Mouse (Mus musculus) lung, embryonic 16.5 days (tissue): ENCODE results near the gene Idh1. TPM values are rescaled to one million over a fixed set of nuclear protein-coding genes. Genes with fewer than 3 reads are reported as not detected.

Experiments
- ATAC-seq: fragments of 200-750 bp; cut with Nextera tagmentation; 2 replicates; pipeline ENCODE4 v1.8.0; 2017; ENCODE audit warnings: low read depth, mild to moderate bottlenecking, moderate library complexity
- H3K27ac ChIP-seq: fragments of 300-500 bp; sonication (generic); 2 replicates; pipeline ENCODE4 v1.5.1; 2014; ENCODE audit warnings: mild to moderate bottlenecking, control low read depth, low read length
- H3K27me3 ChIP-seq: fragments of 300-500 bp; sonication (generic); 2 replicates; pipeline ENCODE4 v1.6.1; 2014; ENCODE audit warnings: low read depth, low read length, mixed read lengths; ENCODE audit not compliant: control insufficient read depth, insufficient read depth
- H3K36me3 ChIP-seq: fragments of 300-500 bp; sonication (generic); 2 replicates; pipeline ENCODE4 v1.6.1; 2014; ENCODE audit warnings: low read length; ENCODE audit not compliant: control insufficient read depth, insufficient read depth
- H3K4me1 ChIP-seq: fragments of 300-500 bp; sonication (generic); replicated peaks from 2 replicates; pipeline ENCODE4 v1.6.1; 2014; ENCODE audit warnings: low read length, mixed read lengths; ENCODE audit not compliant: control insufficient read depth, insufficient read depth
- H3K4me2 ChIP-seq: fragments of 300-500 bp; sonication (generic); 2 replicates; pipeline ENCODE4 v1.6.1; 2014; ENCODE audit warnings: low read depth, low read length, control low read depth
- H3K4me3 ChIP-seq: fragments of 300-500 bp; sonication (generic); 2 replicates; pipeline ENCODE4 v1.5.1; 2014; ENCODE audit warnings: mild to moderate bottlenecking, low read length, control low read depth
- H3K9ac ChIP-seq: fragments of 300-500 bp; sonication (generic); 2 replicates; pipeline ENCODE4 v1.6.1; 2014; ENCODE audit warnings: low read length, control low read depth
- H3K9me3 ChIP-seq: fragments of 300-500 bp; sonication (generic); 2 replicates; pipeline ENCODE4 v1.6.1; 2016; ENCODE audit warnings: low read length; ENCODE audit not compliant: control insufficient read depth
- WGBS: fragments of 180-500 bp; shearing (Covaris S2); extraction: QIAGEN DNeasy Blood & Tissue Kit; methylation state at CpG from one replicate; pipeline ENCODE4 v1.1.7; 2014; 5-methylcytosine and 5-hydroxymethylcytosine counted together
- polyA plus RNA-seq: library from polyadenylated mRNA; unstranded; fragments of >200 nt; fragmentation: Nextera tagmentation; extraction: Ambion mirVana; gene quantifications from 2 replicates; pipeline ENCODE4 v1.2.1, GENCODE M21; 2015

Idh1 gene
- polyA plus RNA-seq, 1 experiment from 2014 or later, result 118 TPM

DNA sequence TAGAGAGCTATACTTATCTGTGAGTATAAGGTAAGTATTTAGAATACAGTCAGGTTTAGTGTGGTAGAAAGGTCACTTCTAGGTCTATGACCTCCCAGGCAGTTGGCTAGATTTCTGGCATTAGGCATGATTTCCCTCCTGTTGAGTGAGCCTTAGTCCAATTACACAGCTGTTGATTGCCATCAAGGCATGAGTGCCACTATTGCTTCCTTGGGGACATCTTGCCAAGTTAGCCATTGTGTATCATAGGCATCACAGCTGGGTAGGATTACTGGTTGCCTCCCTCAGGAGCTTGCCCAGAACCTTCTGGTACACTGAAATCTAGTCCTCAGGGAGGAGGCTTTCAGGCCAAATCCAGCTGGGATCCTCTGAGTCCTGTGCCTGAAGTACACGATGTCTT lies 53.5 kb downstream of the Idh1 start:
- Histone ChIP-seq H3K4me1 (no peaks in the 10 kb centered on the region), H3K4me3 (no peak overlapping the region), H3K27ac (no peak overlapping the region), H3K36me3 (no peaks in the 10 kb centered on the region), H3K9me3 (no peaks in the 10 kb centered on the region), H3K27me3 (no peaks in the 10 kb centered on the region), H3K9ac (no peak overlapping the region), H3K4me2 (no peak overlapping the region)
- no peak for ATAC-seq
- 84% methylated on average over 1 of the region's 1 CpGs for WGBS

- WGBS, result 94% methylated on average over 1 of the region's 1 CpGs
- no peak overlapping the region for H3K4me3 ChIP-seq
These were observed 54.6 kb downstream of the Idh1 start for GRCm38 (mm10) chr1:65131671-65132070.

GRCm38 (mm10) chr1:65130226-65130625 lies 56.1 kb downstream of the Idh1 start:
- H3K9me3 ChIP-seq, result no peaks in the 10 kb centered on the region

More at GRCm38 (mm10) chr1:65131671-65132070, 54.6 kb downstream of the Idh1 start:
- Histone ChIP-seq H3K9me3 (no peaks in the 10 kb centered on the region), H3K27ac (no peak overlapping the region), H3K4me1 (no peaks in the 10 kb centered on the region), H3K4me2 (no peak overlapping the region), H3K9ac (no peak overlapping the region), H3K36me3 (no peaks in the 10 kb centered on the region), H3K27me3 (no peaks in the 10 kb centered on the region)
- no peak for ATAC-seq

DNA sequence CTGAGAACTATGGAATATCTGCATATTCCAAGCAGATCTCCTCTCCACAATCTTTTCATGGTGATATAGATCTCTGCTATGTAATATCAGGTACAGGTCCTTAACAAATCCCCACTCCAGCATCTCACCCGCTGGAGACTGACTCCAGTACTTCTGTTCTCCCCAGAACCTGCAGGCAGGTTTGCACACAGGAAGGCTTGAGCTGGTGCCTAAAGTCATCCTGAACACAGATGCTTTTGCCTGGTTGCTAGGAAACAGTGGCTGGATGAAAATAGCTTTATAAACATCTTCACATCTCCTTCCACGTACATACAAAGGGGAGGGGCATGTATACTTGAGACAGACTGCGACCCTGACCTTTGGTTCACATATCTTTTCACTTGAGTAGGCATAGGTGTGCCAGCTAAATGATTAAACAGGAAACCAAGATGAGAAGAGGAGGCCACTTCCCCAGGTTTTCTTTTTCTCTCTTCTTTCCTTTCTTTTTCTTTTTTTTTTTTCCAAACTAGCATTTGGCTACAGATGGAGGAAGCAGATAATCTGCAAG lies 56.6 kb downstream of the Idh1 start:
- Histone ChIP-seq H3K9me3 (no peaks in the 10 kb centered on the region), H3K4me2 (no peak overlapping the region), H3K4me3 (no peak overlapping the region), H3K27ac (no peak overlapping the region), H3K36me3 (no peaks in the 10 kb centered on the region), H3K9ac (no peak overlapping the region), H3K27me3 (no peaks in the 10 kb centered on the region), H3K4me1 (no peaks in the 10 kb centered on the region)
- 40% methylated on average over 3 of the region's 3 CpGs for WGBS
- ATAC-seq, result no peak

More at GRCm38 (mm10) chr1:65130226-65130625, 56.1 kb downstream of the Idh1 start:
- no peaks in the 10 kb centered on the region for H3K36me3 ChIP-seq
- H3K9ac ChIP-seq, result no peak overlapping the region
- ATAC-seq, result no peak
- H3K27ac ChIP-seq, result no peak overlapping the region
- no peak overlapping the region for H3K4me2 ChIP-seq
- no peaks in the 10 kb centered on the region for H3K27me3 ChIP-seq
- no peak overlapping the region for H3K4me3 ChIP-seq
- no peaks in the 10 kb centered on the region for H3K4me1 ChIP-seq
- WGBS, result 48% methylated on average over 3 of the region's 3 CpGs

DNA sequence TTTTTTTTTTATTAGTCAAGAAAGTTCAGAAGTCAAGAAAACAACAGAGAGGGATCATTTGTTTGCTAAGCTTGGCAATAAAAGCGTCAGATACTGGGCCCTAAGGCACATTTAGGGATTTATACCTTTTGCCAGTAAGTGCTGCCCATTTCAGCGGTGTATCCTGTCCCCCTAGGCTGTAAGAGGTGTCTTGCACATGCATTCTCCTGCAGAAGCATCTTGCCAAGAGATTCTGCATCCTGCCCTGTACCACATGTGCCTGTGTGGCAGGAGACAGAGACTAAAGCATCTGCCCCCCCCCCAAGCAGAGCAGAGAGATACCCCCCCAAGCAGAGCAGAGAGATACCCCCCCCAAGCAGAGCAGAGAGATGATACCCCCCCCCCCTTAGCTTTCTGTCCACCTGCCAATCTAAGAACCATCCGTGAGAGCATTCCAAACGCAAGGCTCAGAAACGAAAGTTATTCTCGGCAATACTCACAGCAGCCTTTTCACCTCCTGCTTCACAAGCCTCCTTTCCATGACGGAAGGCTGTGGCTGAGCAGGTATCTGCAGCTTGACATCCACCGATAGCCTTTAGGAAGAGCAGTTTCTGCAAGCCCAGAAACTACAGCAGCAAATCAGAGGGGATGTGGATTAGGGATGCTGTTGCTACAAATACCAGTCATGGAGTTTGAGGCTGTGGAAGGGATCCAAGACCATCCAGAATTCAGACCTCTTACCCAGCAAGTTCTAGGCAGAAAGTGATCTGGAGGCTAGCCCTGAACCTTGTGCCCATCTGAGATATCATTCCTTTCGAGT lies 63.5 kb downstream of the Idh1 start, which contains the start of gene D630023F18Rik:
TSS of gene D630023F18Rik (minus strand) at position 641 of the 799 bp plus-strand sequence.
- 21% methylated on average over 9 of the region's 9 CpGs for WGBS
- no peak within 1 kb of the TSS for H3K9ac ChIP-seq

DNA sequence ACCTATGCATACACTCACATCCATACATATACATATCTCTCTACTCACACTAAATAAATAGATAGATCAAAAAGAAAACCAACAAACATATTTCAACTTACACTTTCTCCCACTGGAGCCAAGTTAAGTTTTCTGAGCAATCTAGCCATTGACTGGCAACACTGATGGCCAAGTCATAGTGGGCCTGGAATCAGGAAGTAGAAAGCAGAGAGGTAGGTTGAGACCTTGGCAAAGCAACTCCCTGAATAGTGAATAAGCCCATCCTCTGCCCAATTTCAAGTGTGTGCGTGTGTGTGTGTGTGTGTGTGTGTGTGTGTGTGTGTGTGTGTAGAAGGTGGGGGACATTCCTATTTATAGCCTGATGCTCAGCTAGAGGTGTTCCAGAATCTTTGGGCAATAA lies 66.9 kb downstream of the Idh1 start, which contains the start of gene Gm28845:
TSS of gene Gm28845 (minus strand) at position 121 of the 400 bp plus-strand sequence.
- no peaks in the 10 kb centered on the region for H3K9me3 ChIP-seq
- no peak for ATAC-seq
- H3K27ac ChIP-seq, result no peak within 1 kb of the TSS
- WGBS, result 80% methylated on average over 1 of the region's 1 CpGs
- no peaks in the 10 kb centered on the region for H3K36me3 ChIP-seq
- H3K4me3 ChIP-seq, result no peak within 1 kb of the TSS
- no peaks in the 10 kb centered on the region for H3K4me1 ChIP-seq
- no peak within 1 kb of the TSS for H3K4me2 ChIP-seq
- no peaks in the 10 kb centered on the region for H3K27me3 ChIP-seq
- H3K9ac ChIP-seq, result no peak within 1 kb of the TSS

More for the DNA sequence above, 63.5 kb downstream of the Idh1 start, which contains the start of gene D630023F18Rik:
- H3K9me3 ChIP-seq, result no peaks in the 10 kb centered on the region
- H3K27ac ChIP-seq, result no peak within 1 kb of the TSS
- no peak for ATAC-seq
- H3K27me3 ChIP-seq, result no peaks in the 10 kb centered on the region
- no peaks in the 10 kb centered on the region for H3K4me1 ChIP-seq
- peak within 1 kb of the TSS; percentile 48 for H3K4me2 ChIP-seq
- no peaks in the 10 kb centered on the region for H3K36me3 ChIP-seq
- H3K4me3 ChIP-seq, result peak within 1 kb of the TSS; percentile 25

- Histone ChIP-seq H3K27ac (no peak overlapping the region), H3K36me3 (no peaks in the 10 kb centered on the region), H3K4me1 (no peaks in the 10 kb centered on the region), H3K27me3 (no peaks in the 10 kb centered on the region), H3K4me2 (no peak overlapping the region), H3K9me3 (no peaks in the 10 kb centered on the region), H3K4me3 (no peak overlapping the region), H3K9ac (no peak overlapping the region)
- WGBS, result 59% methylated on average over 8 of the region's 8 CpGs
- ATAC-seq, result no peak
These were observed 68.0 kb downstream of the Idh1 start for GRCm38 (mm10) chr1:65118150-65118913.

DNA sequence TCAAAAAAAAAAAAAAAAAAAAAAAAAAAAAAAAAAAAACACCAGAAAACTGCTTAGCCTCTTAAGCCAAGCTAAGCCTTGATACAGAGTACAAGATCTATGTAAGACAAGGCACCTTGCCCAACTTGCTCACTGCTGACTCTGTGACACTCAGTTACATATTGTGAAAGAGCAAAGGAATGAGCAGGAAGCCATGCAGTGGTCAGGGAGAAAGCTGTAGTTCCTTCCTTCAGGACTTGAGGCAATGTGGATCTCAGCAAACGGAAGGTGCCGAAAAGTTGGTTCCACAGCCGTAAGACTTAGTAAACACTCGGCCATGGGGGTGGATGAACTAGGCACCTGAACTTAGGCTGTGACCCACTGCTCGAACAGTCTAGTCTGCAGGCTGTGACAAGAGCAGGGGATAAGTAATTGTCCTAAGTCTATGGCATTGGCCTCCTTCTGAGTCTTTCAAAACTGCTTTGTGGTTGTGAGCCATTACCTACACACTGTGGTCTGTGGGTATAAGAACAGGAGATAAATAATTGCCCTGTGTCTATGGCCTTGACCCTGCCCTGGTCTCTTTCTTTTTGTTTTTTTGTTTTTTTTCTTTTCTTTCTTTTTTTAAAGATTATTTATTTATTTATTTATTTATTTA lies 72.6 kb downstream of the Idh1 start:
- no peaks in the 10 kb centered on the region for H3K9me3 ChIP-seq
- H3K27me3 ChIP-seq, result no peaks in the 10 kb centered on the region
- WGBS, result 89% methylated on average over 5 of the region's 5 CpGs
- H3K36me3 ChIP-seq, result no peaks in the 10 kb centered on the region
- no peak overlapping the region for H3K4me2 ChIP-seq
- H3K27ac ChIP-seq, result no peak overlapping the region
- H3K4me1 ChIP-seq, result no peaks in the 10 kb centered on the region
- H3K9ac ChIP-seq, result no peak overlapping the region
- peak; percentile 66; the same call in 1 of the 2 replicates for ATAC-seq
- no peak overlapping the region for H3K4me3 ChIP-seq
